Mouse (Mus musculus) NIH3T3 (cell line): ENCODE results near the gene Tsga10.
A peak's percentile ranks its signal among the peaks of the same experiment; 100 is the strongest.

Experiments used
- DNase-seq: peaks from one replicate; pipeline ENCODE4 v3.0.0-alpha.2; 2012; ENCODE audit warnings: low read depth

Gene Tsga10

GRCm38 (mm10) chr1:37864511-37865400 is 1.5 kb downstream of the Tsga10 start:
- DNase-seq = peak; percentile 100

- DNase-seq = no peak
Observed at GRCm38 (mm10) chr1:37850696-37851095, 15.5 kb downstream of the Tsga10 start.

- DNase-seq = no peak
Observed at GRCm38 (mm10) chr1:37846878-37847277, 19.4 kb downstream of the Tsga10 start.

- no peak for DNase-seq
Observed at GRCm38 (mm10) chr1:37831681-37832080, 34.5 kb downstream of the Tsga10 start.

- peak; percentile 18 for DNase-seq
Observed at GRCm38 (mm10) chr1:37802291-37802690, 63.9 kb downstream of the Tsga10 start.

GRCm38 (mm10) chr1:37800298-37800697 is 65.9 kb downstream of the Tsga10 start:
- peak; percentile 13 for DNase-seq

GRCm38 (mm10) chr1:37799505-37799904 is 66.7 kb downstream of the Tsga10 start:
- peak; percentile 5 for DNase-seq

- DNase-seq = peak; percentile 5
Observed at GRCm38 (mm10) chr1:37759407-37759806, 106.8 kb downstream of the Tsga10 start.

- no peak for DNase-seq
Observed at GRCm38 (mm10) chr1:37744650-37745259, 121.5 kb downstream of the Tsga10 start.

GRCm38 (mm10) chr1:37742602-37743270 is 123.5 kb downstream of the Tsga10 start:
- DNase-seq = no peak

GRCm38 (mm10) chr1:37742126-37742525 is 124.1 kb downstream of the Tsga10 start:
- no peak for DNase-seq

GRCm38 (mm10) chr1:37740161-37740802 is 125.9 kb downstream of the Tsga10 start:
- no peak for DNase-seq

- no peak for DNase-seq
Observed at GRCm38 (mm10) chr1:37738895-37739294, 127.3 kb downstream of the Tsga10 start.

GRCm38 (mm10) chr1:37737045-37737444 is 129.2 kb downstream of the Tsga10 start:
- DNase-seq = peak; percentile 37

- DNase-seq = no peak
Observed at GRCm38 (mm10) chr1:37735932-37736331, 130.3 kb downstream of the Tsga10 start.

GRCm38 (mm10) chr1:37734841-37735240 is 131.4 kb downstream of the Tsga10 start:
- DNase-seq = no peak

- DNase-seq = no peak
Observed at GRCm38 (mm10) chr1:37729353-37729752, 136.9 kb downstream of the Tsga10 start.

GRCm38 (mm10) chr1:37728053-37728452 is 138.2 kb downstream of the Tsga10 start:
- no peak for DNase-seq

GRCm38 (mm10) chr1:37727186-37727585 is 139.0 kb downstream of the Tsga10 start:
- DNase-seq = no peak

- DNase-seq = no peak
Observed at GRCm38 (mm10) chr1:37726426-37726825, 139.8 kb downstream of the Tsga10 start.

- no peak for DNase-seq
Observed at GRCm38 (mm10) chr1:37725880-37726279, 140.3 kb downstream of the Tsga10 start.

- DNase-seq = no peak
Observed at GRCm38 (mm10) chr1:37721092-37721491, 145.1 kb downstream of the Tsga10 start.
